Mouse (Mus musculus) liver, embryonic 16.5 days (tissue): ENCODE data around the gene Cntnap1. TPM values are rescaled to one million over a fixed set of nuclear protein-coding genes. Genes with fewer than 3 reads are reported as not detected.

ENCODE experiments used
- microRNA-seq: library from miRNA; unstranded; fragments of <30 nt; microRNA quantifications from one replicate; pipeline ENCODE4, GENCODE M21; 2016
- polyA plus RNA-seq: library from polyadenylated mRNA; unstranded; fragments of >200 nt; fragmentation: Nextera tagmentation; extraction: Ambion mirVana; gene quantifications from 2 replicates; pipeline ENCODE4 v1.2.1, GENCODE M21; 2015

Gene Cntnap1
- polyA plus RNA-seq, 1 experiment from 2014 or later: 0.17 TPM

Small RNAs within 50 kb of the gene (microRNA-seq; reads per million reads assigned to microRNA genes)
- not detected for gene Gm27626

Other genes with a start within 250 kb of the Cntnap1 start
- 32.8 and 39.2 TPM in 2 replicates for gene Stat3, start 231.0 kb upstream of the Cntnap1 start, polyA plus RNA-seq
- gene Cavin1, start 199.6 kb upstream of the Cntnap1 start, polyA plus RNA-seq: 26.0 and 29.7 TPM in 2 replicates
- 47.5 and 49.9 TPM in 2 replicates for gene Atp6v0a1, start 161.1 kb upstream of the Cntnap1 start, polyA plus RNA-seq
- gene Naglu, start 100.5 kb upstream of the Cntnap1 start, polyA plus RNA-seq: 7.1 and 7.2 TPM in 2 replicates
- gene Hsd17b1, start 92.1 kb upstream of the Cntnap1 start, polyA plus RNA-seq: 0.28 and 0.30 TPM in 2 replicates
- 20.1 and 20.5 TPM in 2 replicates for gene Coasy, start 88.0 kb upstream of the Cntnap1 start, polyA plus RNA-seq
- gene Mlx, start 83.2 kb upstream of the Cntnap1 start, polyA plus RNA-seq: 23.8 and 24.5 TPM in 2 replicates
- gene Psmc3ip, start 75.1 kb upstream of the Cntnap1 start, polyA plus RNA-seq: 11.7 and 11.8 TPM in 2 replicates
- gene Retreg3, start 50.6 kb upstream of the Cntnap1 start, polyA plus RNA-seq: 11.9 and 12.3 TPM in 2 replicates
- gene Tubg1, start 50.6 kb upstream of the Cntnap1 start, polyA plus RNA-seq: 34.3 and 36.6 TPM in 2 replicates
- 0.05 and 0.09 TPM in 2 replicates for gene Tubg2, start 14.6 kb upstream of the Cntnap1 start, polyA plus RNA-seq
- 1.1 and 1.7 TPM in 2 replicates for gene Plekhh3, start 828 bp downstream of the Cntnap1 start, polyA plus RNA-seq
- gene Ccr10, start 4.9 kb downstream of the Cntnap1 start, polyA plus RNA-seq: 0.05 and 0.08 TPM in 2 replicates
- 10.8 and 12.5 TPM in 2 replicates for gene Ezh1, start 55.9 kb downstream of the Cntnap1 start, polyA plus RNA-seq
- gene Ramp2, start 75.5 kb downstream of the Cntnap1 start, polyA plus RNA-seq: 20.8 and 21.8 TPM in 2 replicates
- 72.2 and 75.2 TPM in 2 replicates for gene Vps25, start 83.2 kb downstream of the Cntnap1 start, polyA plus RNA-seq
- gene Wnk4, start 90.0 kb downstream of the Cntnap1 start, polyA plus RNA-seq: 4.3 and 5.4 TPM in 2 replicates
- gene Cntd1, start 108.5 kb downstream of the Cntnap1 start, polyA plus RNA-seq: 0.70 and 0.74 TPM in 2 replicates
- gene Coa3, start 108.6 kb downstream of the Cntnap1 start, polyA plus RNA-seq: 77.7 and 79.9 TPM in 2 replicates
- gene Becn1, start 131.8 kb downstream of the Cntnap1 start, polyA plus RNA-seq: 89.6 and 93.6 TPM in 2 replicates
- 162 and 170 TPM in 2 replicates for gene Psme3, start 145.7 kb downstream of the Cntnap1 start, polyA plus RNA-seq
- gene Aoc2, start 154.5 kb downstream of the Cntnap1 start, polyA plus RNA-seq: 1.5 and 1.8 TPM in 2 replicates
- 0.05 TPM in 2 replicates for gene Aoc3, start 160.1 kb downstream of the Cntnap1 start, polyA plus RNA-seq
- gene G6pc, start 197.0 kb downstream of the Cntnap1 start, polyA plus RNA-seq: 0.15 and 0.26 TPM in 2 replicates
- 31.0 and 35.3 TPM in 2 replicates for gene Aarsd1, start 247.1 kb downstream of the Cntnap1 start, polyA plus RNA-seq